ENCODE assay signal across 11 mouse cellular contexts in genomic region chr11:118583573-118583972, GRCm38 (mm10).
"Had no signal": no experiment of that assay in that cellular context is flagged by ENCODE, and none has a peak within 500 bp of the region (broad histone marks: within the 10 kb centered on the region; RNA-seq: fewer than 3 reads in every experiment).

No protein-coding gene starts in this region.

- DNase-seq: liver; liver, embryonic 13.5 days; liver, postnatal 0 days; lung, adult 18-20 months; lung, adult 2 months; lung, embryonic 14.5 days; lung, postnatal 10 days; lung, postnatal 14 days; lung, postnatal 36 days; lung, postnatal 4 days; midbrain, embryonic 14.5 days had no signal
